ENCODE assay signal across 11 mouse cellular contexts in the genomic region with DNA sequence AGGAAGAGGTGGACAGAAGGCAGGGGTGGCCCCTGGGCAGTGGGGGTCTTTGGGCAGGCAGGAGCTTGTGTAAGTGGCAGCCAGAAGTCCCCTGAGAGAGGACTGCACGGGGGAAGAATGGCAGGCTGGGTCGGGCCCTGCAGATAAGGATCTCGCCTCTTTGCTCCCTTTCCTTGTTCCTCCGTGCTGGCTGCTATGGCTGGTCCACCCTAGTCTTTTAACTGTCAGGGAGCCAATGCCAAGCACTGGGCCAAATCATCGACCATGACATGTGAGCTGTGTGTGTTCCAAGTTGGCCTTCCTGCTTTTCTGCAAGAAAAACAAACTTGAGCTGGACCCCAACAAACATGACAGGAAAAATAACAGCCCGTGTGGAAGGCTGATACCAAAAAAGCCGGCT.
DNase-seq lines count a peak whose midpoint lies in the region; ATAC-seq lines count a peak whose summit lies in the region.
"Had no signal": no experiment of that assay in that cellular context is flagged by ENCODE, and none has a peak within 500 bp of the region (broad histone marks: within the 10 kb centered on the region; RNA-seq: fewer than 3 reads in every experiment).

No protein-coding gene starts in this region.

- no peak for ATAC-seq in hindbrain, embryonic 13.5 days (ENCODE audit: low FRiP score)
- ATAC-seq: activated CD4-positive, CD25-positive, alpha-beta regulatory T cell, adult 4 months had no signal

- no peak overlapping the region for H3K9ac ChIP-seq in hindbrain, embryonic 13.5 days
- H3K9ac ChIP-seq: liver, embryonic 15.5 days had no signal

- peak; percentile 6 for DNase-seq in hindbrain, embryonic 10.5 days (ENCODE audit: low spot score)
- peak; percentile 6 for DNase-seq in embryo, embryonic 10.5 days (ENCODE audit: low spot score)
- peak; percentile 11 for DNase-seq in heart, postnatal 4 days
- DNase-seq in lung, postnatal 10 days = peak; percentile 22
- no peak for DNase-seq in frontal cortex, adult 2 months (ENCODE audit: extremely low spot score in 1 of 2, low spot score in 1 of 2)
- no peak for DNase-seq in thymus, postnatal 10 days (ENCODE audit: low spot score in 2 of 2)
- DNase-seq: cerebellum, adult 2 months; layer of hippocampus, adult 9-11 months had no signal

- H3K4me1 ChIP-seq in hindbrain, embryonic 10.5 days (replicated peaks) = 0 out of 2 replicates have a peak, but pooled peaks cover 4% of the 10 kb centered on the region
- H3K4me1 ChIP-seq in hindbrain, embryonic 13.5 days (replicated peaks) = no peaks in the 10 kb centered on the region
- H3K4me1 ChIP-seq: liver, embryonic 15.5 days had no signal

- no peaks in the 10 kb centered on the region for H3K9me3 ChIP-seq in hindbrain, embryonic 10.5 days
- H3K9me3 ChIP-seq in hindbrain, embryonic 13.5 days = no peaks in the 10 kb centered on the region
- H3K9me3 ChIP-seq: liver, embryonic 15.5 days had no signal

- no peak overlapping the region for H3K27ac ChIP-seq in hindbrain, embryonic 10.5 days
- H3K27ac ChIP-seq in hindbrain, embryonic 13.5 days = no peak overlapping the region
- H3K27ac ChIP-seq: liver, embryonic 15.5 days had no signal

- no peaks in the 10 kb centered on the region for H3K36me3 ChIP-seq in hindbrain, embryonic 10.5 days
- no peaks in the 10 kb centered on the region for H3K36me3 ChIP-seq in hindbrain, embryonic 13.5 days
- H3K36me3 ChIP-seq: liver, embryonic 15.5 days had no signal

- no peak overlapping the region for H3K4me2 ChIP-seq in hindbrain, embryonic 13.5 days
- H3K4me2 ChIP-seq: liver, embryonic 15.5 days had no signal

- H3K27me3 ChIP-seq in hindbrain, embryonic 10.5 days (ENCODE audit: insufficient read depth, poor library complexity, severe bottlenecking) = no peaks in the 10 kb centered on the region
- H3K27me3 ChIP-seq in hindbrain, embryonic 13.5 days = no peaks in the 10 kb centered on the region
- H3K27me3 ChIP-seq: liver, embryonic 15.5 days had no signal

- H3K4me3 ChIP-seq in hindbrain, embryonic 10.5 days = no peak overlapping the region
- H3K4me3 ChIP-seq in hindbrain, embryonic 13.5 days = no peak overlapping the region
- H3K4me3 ChIP-seq: liver, embryonic 15.5 days had no signal

- 45% methylated on average over 7 of the region's 7 CpGs for WGBS in hindbrain, embryonic 10.5 days
- WGBS in hindbrain, embryonic 13.5 days = 51% methylated on average over 7 of the region's 7 CpGs

Comparison
In these comparisons a context has a peak if more than half of its experiments do, and no peak if none do; other contexts are left out.
1. DNase-seq: peak in hindbrain, embryonic 10.5 days (single experiment), embryo, embryonic 10.5 days (single experiment), heart, postnatal 4 days (single experiment) and lung, postnatal 10 days (single experiment); none in frontal cortex, adult 2 months (0 of 2) and thymus, postnatal 10 days (0 of 2).